Mouse (Mus musculus) testis, adult 2 months (tissue): ENCODE results near the gene Olfr622.

ENCODE experiments used
- CTCF ChIP-seq: fragments of 200-500 bp; IDR thresholded peaks from 2 replicates; pipeline ENCODE4 v1.5.1; 2012; ENCODE audit warnings: low read depth, mild to moderate bottlenecking, inconsistent platforms, low read length, moderate library complexity; ENCODE audit not compliant: control insufficient read depth, insufficient read depth, insufficient replicate concordance
- POLR2A ChIP-seq: fragments of 200-500 bp; IDR thresholded peaks from 2 replicates; pipeline ENCODE4 v1.6.1; 2012; ENCODE audit warnings: low read depth, mild to moderate bottlenecking, inconsistent platforms, low read length, moderate library complexity; ENCODE audit not compliant: control insufficient read depth

GRCm38 (mm10) chr7:103607425-103607824 lies 35.1 kb downstream of the Olfr622 start:
- TF ChIP-seq POLR2A (no peak), CTCF (no peak)
